Mouse (Mus musculus): ENCODE results near the gene Tex35. TPM values are rescaled to one million over a fixed set of nuclear protein-coding genes. Genes with fewer than 3 reads are reported as not detected.

Gene Tex35
- total RNA-seq, 4 experiments from 2014 or later: not detected

DNA sequence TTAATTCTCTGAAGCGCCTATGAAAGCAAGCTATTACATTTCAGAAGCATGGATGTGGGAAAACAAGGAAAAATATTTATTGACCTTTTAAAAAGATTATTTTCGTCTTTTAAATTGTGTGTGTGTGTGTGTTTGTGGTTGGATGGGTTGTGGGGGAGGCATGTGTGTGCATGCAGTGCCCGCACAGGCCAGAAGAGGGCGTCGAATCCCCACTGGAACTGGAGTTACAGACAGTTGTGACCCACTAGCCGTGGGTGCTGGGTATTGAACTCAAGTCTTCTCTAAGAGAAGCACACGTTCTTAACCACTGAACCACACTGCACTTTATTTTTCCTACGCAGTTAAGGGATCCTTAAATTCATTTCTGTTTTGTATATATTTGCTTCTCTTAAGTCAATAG lies 26.5 kb downstream of the Tex35 start:
- DNase-seq (ENCODE audit: low spot score in 2 of 2): no peak

DNA sequence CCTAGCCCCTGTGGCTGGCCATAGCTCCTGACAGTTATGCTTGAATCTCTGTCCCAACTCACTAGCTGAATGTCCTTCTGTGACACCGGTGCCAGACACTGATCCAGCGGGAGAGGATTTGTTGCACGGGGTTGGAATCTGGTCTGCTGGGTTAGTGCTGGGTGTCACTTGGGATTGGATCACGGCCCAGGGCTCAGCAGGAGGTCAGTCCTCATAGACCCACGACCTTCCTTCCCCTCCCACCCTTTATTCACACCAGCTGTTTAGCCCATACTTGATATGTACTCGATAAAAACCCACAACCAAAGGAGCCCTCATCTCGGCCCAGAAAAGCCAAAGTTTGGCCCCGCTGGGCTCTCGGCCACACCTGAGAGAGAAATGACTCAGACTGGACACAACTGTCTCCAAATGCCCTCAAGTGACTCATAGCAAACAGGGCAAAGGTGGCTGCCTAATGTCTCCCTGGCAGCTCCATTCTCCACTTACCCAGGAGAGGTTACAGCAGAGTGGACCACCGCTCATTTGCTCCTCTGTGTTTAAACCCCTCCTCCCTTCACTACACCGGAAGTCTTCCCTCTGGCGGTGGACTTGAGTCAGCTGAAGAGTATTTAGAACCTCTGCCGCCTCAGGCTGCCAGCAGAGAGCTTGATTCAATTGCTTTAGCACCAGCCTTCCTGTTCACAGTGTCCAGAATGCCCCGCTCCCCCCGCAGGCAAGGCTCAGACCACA lies 27.2 kb downstream of the Tex35 start:
- no peak for DNase-seq (ENCODE audit: low spot score in 2 of 2)

DNA sequence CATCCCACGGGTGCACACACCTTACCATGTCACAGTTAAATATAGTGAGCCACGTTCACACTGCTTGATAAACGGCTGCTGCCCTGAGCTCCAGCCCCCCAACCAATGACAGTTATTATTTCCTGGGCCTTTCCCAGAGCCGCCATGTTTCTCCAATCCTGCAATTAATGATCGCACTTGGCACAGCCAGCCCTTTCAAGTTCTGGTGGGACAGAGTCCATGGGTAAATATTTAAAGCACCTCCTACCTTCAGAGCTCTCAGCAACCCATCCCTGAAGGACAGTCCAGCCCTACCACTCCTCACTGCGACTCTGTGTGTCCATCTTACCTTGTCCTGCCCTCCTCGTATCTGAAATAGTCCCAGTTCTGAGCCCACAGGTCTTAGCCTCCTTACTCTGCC lies 28.4 kb downstream of the Tex35 start:
- no peak for DNase-seq (ENCODE audit: low spot score in 2 of 2)

DNA sequence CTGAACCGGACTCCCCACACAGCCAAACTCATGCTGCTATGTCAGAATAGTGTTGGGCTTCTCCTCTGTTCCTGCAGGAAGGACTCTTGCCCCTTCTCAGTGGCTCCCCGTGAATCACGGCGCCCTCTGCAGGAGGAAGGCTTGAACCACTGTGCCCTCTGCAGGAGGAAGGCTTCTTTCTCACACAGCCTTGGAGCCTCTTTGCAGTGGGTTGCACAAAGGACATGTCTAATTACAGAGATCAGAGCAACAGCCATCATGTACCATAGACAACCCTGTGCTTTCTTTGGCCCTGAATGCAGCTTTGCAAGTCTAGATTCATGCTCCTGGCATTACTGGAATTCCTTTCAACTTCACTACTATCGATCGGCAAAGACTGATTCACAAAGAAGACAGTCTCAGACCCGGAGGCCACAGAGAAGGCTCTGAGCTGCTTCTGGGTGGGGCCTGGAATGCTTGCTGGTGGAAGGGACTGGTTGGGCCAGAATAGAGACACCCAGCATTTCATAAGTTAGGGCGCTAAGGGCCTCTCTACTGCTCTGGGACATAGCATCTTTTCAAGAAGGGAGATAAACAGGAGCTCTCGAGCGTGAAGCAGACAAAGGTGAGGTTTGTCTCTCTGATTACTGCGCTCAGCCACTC lies 29.0 kb downstream of the Tex35 start:
- DNase-seq (ENCODE audit: low spot score in 2 of 2): no peak

DNA sequence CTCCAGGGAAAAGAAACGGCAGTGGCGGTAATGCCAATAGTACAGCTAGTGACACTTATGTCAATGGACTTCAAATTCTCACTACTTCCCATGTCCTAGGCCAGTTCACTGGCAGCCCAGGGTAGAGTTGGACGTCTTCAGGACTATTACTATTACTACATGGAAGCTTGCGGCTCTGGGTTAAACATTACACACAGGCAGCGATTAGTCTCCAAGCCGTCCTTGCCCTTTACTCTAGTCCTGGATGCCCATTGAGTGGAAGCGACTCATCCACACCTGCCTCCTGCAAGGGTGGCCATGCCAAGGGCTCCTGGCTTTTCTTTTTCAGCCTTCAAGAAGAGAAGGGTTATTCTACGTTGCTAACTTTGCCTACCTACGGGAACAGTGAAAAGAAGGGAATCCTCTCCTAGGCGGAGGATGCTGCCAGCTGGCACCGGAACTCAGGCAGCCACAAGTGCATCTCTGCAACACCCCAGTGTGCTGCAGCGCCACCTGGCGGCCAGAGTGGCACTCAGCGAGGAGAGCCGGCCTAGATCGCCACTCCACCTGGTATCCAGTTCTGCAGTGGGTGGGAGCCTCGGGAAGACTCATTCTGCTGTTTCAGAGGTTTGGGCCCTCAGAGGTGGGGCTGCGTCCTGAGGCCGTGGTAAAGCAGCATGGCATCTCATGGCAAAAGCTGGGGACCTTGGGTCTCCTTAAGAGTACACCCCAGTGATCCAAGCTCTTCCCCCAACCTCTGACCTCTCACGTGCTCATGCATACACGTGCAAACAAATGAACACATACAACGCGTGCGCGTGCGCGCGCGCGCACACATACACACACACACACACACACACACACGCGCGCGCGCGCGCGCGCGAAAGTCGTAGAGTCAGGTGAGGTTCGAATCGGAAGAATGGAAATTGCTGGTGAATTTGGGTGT lies 31.4 kb downstream of the Tex35 start:
- peak; percentile 79 to 85 for DNase-seq (ENCODE audit: low spot score in 2 of 2)

DNA sequence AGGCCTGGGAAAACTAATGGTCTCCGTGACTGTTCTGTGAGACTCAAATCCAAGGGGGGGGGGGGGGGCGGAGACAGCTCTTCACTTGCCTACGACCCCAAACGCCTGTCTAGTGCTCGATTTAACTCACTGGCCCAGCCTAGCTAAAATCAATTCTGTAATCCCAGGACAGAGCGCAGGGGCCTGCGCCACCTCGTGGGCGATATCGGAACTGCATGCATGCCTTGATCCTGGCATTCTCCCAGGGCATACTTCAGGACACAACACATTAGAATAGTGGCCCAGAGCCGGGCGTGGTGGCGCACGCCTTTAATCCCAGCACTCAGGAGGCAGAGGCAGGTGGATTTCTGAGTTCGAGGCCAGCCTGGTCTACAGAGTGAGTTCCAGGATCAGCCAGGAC lies 32.2 kb downstream of the Tex35 start:
- peak; percentile 36 to 94 for DNase-seq (ENCODE audit: low spot score in 2 of 2)

DNA sequence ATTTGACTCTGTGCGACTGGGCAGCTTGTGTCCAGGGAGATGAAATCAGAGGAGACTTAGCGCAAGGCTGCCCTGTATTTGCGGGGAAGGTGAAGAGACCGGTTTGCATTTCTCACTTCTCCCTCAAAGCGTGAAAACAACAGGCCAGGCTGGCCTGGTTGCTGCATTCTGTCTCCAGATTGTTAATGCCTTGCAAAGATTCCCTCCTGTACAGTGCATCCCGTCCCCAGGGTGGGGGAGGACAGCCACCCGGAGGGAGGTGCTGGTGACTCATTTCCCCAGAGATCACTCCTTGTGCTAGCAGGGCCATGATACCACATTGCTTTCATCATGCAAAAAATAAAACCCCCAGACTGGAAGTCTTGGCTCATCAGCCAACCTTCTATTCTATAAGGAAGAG lies 33.5 kb downstream of the Tex35 start:
- no peak for DNase-seq (ENCODE audit: low spot score in 2 of 2)

DNA sequence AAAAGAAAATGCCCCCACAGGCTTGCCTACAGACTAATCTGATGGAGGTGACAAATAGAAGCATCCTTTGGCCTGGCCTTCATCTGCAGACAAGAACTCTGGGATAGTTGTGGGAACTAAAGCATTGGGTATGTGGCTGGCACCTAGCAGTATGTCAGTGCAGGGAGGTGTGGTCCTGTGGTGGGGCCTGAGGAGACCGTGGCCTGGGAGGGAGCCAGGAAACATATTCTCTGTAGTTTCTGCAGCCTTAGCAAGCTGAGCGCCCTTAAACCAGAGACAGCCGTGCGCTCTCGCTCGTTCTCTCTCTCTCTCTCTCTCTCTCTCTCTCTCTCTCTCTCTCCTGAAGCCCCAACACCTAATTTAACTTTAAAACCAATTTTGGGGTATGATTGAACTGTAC lies 34.1 kb downstream of the Tex35 start:
- DNase-seq (ENCODE audit: low spot score in 2 of 2): no peak

DNA sequence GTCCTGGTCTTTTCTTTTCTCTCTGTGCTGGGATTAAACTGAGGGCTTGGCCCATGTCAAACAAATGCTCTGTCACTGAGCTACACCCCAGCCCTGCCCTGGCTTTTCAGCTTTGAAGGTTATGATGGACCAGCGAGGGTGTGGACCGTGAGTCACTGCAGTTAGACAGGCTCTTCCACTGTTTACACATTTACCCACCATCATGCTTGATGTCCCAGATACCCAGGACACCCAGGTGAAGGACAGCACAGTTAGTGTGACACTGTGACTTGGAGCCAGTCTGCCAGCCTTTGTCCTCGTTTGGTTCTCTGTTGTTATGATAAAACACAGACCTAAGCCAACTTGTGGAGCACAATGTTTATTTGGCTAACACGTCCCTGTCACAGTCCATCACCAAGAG lies 34.9 kb downstream of the Tex35 start:
- no peak for DNase-seq (ENCODE audit: low spot score in 2 of 2)

DNA sequence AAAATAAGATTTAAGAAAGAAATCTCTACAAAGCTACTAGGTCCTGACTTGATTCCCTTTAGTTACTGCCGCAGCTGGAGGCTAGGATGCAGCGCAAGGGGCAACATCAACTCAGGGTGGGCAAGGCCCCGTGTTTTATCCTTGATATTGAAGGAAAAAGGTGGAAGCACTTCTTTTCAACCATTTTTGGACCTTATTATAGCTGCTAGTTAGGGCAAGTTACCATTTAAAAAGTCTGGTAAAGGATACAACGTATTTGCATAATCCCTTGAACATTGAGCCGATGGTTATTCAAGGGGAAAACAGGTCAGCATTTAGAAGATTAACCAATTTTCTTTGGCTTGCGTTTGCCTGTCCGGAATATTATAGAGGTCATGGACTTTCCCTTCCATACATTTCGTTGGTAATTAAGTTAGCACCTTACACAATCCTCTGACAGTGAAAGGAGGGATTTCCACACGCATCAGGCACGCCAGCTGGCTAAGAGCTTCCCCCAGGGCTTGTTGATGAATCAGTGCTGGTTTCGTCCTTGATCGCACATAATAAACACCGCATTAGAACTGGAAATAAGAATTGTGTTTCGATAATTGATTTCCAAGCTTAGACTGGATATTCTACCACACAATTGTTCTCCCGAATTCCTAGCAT lies 39.2 kb downstream of the Tex35 start:
- DNase-seq (ENCODE audit: low spot score in 2 of 2): no peak

DNA sequence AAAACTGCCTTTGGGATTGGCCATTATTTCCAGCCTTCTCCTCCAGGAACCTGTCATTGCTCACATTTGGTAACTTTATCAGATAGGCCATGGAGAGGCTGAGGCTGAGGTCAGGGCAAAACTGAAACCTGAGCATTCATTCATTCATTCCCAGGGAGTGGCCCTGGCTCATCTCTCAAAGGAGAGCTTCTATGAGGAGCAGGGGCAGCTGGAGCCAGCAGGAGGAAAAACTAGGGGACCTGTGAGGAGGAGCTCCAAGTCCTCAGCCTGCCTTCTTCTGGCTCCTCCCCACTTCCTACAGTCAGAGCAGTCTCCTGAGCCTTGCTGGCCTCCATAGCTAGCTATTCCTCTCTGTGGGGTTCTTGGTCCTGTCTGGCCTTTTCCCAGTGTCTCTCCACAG lies 40.2 kb downstream of the Tex35 start:
- no peak for DNase-seq (ENCODE audit: low spot score in 2 of 2)

DNA sequence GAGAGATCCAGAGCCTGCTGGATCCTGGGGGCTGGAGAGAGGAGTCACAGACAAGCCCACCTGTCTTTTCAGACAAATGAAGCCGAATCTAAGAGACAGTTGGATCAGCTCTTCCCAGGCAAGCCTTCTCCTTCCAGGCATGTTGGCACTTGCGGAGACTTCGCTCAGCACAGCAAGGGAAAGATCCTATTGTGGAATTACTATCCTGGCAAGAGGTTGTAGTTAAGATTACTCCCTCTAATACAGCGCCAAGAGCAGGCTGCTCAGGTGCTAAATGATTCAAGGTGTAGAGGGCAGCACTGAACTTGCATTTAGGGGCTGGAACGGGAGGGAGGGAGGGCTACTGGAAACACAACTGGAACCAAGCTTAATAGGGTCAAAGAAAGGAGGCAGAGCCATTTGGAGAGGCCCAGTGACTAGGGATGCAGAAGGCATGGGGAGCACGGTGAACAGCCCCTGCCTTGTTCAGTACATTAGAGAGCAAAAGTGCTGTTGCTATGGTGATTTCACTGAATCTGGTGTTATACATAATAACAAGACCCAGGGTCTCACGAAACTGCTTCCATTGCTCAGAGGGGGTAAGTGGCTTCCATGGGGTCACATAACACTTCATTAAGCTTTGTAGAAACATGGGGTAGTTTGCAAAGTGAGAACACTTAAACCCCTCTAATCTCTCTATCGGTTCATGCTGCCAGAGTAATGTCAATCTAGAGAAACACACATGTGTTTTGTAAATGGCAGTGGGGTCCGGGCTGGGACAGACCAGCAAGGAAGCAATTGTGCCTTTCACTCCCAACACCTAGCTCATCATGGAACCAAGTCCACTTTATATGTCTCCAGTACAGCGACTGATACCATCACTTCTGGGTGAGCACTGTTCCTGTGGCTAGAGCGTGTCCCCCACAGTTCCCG lies 42.4 kb downstream of the Tex35 start:
- no peak for DNase-seq (ENCODE audit: low spot score in 2 of 2)

DNA sequence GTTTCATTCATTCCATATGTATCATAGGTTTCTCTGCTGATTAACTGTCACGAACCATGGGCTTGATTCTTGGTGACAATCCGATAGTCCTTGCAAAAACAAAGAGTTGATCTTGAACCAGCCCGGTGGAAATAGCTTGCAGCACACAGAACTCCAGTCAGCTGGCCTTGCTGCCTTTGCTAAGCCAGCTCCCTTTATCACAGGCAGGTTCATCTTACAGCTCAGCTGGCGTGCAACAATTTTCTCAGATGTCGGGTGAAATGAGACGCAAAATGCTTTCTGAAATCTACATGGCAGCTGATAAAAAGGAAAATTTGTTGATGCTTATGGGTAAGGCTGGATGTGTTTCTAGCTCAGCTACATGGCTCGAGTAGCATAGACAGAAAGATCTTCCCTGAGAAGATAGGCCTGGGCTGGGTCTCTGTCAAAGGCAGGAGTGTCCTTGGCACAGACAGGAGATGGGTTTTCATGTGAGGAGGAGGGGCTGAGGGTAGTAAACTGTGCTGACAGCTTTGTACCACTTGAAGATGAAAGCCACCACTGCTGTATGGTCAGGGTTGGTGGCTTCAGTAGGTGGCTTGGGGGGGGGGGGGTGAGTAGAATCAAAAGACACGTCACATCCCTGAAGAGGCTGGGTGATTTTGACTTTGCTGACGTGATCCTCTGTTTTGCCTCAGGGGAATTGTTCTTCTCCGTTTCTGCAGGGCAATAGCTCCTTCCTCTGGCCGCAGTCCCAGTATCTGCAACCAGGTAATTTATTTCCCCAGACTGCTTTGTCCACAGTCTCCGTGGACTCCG lies 45.0 kb downstream of the Tex35 start:
- DNase-seq (ENCODE audit: low spot score in 2 of 2): no peak

DNA sequence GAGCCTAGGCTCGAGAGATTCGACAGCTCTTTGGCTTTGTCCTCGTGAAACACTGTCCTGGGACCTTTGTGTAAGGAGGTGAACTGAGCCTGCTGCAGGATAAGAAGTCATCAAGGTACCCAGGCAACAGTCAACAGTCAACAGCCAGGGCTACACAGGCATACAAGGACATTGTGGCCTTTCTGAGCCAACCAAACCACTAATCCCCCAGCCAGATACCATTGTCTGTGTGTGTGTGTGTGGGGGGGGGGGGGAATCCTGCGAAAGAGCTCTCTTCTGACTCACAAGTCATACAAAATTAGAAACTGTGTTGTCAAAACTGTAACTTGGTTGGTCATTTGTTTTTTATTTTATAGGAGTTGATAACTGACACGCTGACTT lies 46.0 kb downstream of the Tex35 start:
- no peak for DNase-seq (ENCODE audit: low spot score in 2 of 2)

DNA sequence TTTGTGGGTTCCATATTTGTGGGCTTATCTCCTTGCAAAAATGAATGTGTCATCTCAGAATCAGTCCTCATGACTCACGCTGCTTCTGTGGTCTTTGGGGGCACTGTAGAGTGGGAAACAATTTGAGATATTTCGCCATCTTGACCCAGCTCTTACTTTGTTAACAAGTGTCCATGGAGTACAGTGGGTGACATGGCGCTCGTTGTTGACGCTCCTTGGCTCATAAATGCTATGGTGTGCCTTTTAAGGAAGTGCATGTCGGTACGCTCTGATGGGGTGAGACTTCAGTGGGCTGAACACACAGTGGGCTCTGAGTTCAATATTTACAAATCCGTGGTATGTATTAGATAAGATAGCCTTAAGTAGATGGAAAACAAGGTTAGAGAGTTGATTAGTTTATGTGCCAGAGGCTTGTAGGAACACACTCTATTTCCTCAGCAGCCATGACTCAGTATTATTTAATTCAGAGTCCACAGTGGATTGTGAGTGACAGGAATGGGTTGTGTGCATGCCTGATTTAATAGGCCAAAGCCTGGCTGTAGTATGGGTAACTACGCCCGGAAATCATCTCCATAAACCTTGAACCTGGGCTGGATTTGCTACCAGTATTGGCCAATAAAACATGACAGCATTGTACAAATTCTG lies 46.6 kb downstream of the Tex35 start:
- DNase-seq (ENCODE audit: low spot score in 2 of 2): no peak

DNA sequence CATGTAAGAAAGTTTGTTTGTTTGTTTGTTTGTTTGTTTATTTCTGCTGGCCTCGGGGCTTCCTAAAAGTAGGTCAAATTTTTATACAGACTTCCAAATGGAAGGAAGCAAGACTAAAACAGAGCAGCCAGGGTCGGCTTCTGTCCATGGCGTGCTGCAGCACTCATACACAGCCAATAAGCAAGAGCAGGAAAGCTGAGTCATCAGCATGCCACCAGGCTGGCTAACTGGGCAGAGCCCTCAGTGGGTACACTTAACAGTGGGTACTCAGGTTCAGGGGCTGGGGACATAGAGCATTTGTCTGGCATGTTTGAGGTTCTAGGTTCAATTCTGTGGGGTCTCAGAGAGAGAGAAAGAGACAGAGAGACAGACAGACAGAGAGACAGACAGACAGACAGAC lies 47.3 kb downstream of the Tex35 start:
- no peak for DNase-seq (ENCODE audit: low spot score in 2 of 2)

DNA sequence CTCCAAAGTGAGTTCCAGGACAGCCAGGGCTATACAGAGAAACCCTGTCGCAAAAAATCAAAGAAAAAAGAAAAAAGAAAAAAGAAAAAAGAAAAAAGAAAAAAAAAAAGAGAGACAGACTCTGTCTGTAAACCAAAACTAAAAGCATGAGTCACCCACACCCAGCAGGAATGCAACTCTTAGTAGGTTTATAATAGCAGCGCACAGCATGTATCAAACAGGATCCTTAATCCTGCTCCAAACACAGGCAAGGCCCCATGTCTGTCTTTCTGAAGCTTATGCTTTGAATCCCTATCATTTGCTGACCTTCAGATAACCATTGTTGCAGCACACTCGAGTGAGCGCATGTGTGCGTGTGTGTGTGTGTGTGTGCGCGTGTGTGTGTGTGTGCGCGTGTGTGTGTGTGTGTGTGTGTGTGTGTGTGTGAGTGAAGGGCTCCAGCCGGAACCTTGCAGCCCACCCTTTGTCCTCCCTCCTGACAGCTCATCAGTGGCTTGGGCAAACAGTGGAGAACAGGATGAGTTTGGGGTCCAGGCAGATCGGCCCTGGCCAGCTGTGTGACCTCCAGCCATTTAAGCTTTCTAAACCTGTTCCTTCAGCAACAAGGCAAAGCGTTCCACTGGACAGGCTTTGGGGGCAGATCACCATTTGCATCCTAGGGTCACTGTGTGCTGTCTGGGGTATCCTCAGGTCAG lies 47.9 kb downstream of the Tex35 start:
- no peak for DNase-seq (ENCODE audit: low spot score in 2 of 2)

DNA sequence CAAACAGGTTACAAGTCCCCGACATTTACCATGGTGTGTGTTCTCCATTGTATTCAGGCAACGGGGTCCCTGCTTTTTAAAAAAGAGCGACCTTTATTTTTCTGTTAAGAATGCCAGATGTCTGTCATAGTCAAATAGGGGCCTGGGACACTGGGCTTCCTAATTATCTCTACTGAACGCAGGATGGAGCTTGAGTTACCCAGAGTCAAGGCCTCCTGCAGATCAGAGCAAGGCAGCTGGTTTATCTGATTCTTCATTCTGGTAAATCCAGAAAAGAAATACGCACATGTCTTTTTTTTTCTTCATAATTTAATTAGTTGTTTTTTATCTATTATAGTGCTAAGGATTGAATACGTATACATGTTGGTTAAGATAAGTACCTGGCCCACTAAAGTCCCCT lies 52.6 kb downstream of the Tex35 start:
- DNase-seq (ENCODE audit: low spot score in 2 of 2): no peak
